12 mouse cellular contexts compared by ENCODE assay signal in genomic region chr1:129956625-129957024, GRCm38 (mm10).
DNase-seq lines count a peak whose midpoint lies in the region; ATAC-seq and TF ChIP-seq lines count a peak whose summit lies in the region.
"Had no signal": no experiment of that assay in that cellular context is flagged by ENCODE, and none has a peak within 500 bp of the region (broad histone marks: within the 10 kb centered on the region; RNA-seq: fewer than 3 reads in every experiment).

No protein-coding gene starts in this region.

- no peak for TF ChIP-seq CTCF in MEL (IDR thresholded peaks at IDR 0.05 in 2 of 3, conservative IDR thresholded peaks at IDR 0.05 in 1 of 3; ENCODE audit: control insufficient read depth in 1 of 3, insufficient read depth in 1 of 3, low read depth in 2 of 3, low read length in 3 of 3, poor library complexity in 1 of 3, severe bottlenecking in 1 of 3)
- TF ChIP-seq CTCF in cerebellum, adult 2 months (IDR thresholded peaks at IDR 0.05; ENCODE audit: borderline replicate concordance, insufficient read depth, low read depth, low read length) = no peak

- H3K36me3 ChIP-seq in MEL (ENCODE audit: control insufficient read depth in 1 of 2, insufficient read depth in 2 of 2, low read length in 2 of 2) = peaks cover 0 to 11% of the 10 kb centered on the region in 2 experiments; a peak in 2 of 4 replicates
- H3K36me3 ChIP-seq: hindbrain, embryonic 13.5 days had no signal

- TF ChIP-seq POLR2A in MEL (IDR thresholded peaks at IDR 0.05; ENCODE audit: control insufficient read depth in 1 of 2, insufficient read depth in 1 of 2, low read depth in 1 of 2, low read length in 2 of 2, poor library complexity in 1 of 2) = no peak
- no peak for TF ChIP-seq POLR2A in cerebellum, adult 2 months (IDR thresholded peaks at IDR 0.05; ENCODE audit: borderline replicate concordance, insufficient read depth, low read length)

- no peaks in the 10 kb centered on the region for H3K27me3 ChIP-seq in MEL (ENCODE audit: control insufficient read depth in 1 of 2, insufficient read depth in 2 of 2, low read length in 2 of 2)
- no peaks in the 10 kb centered on the region for H3K27me3 ChIP-seq in cerebellum, adult 2 months (ENCODE audit: control insufficient read depth, insufficient read depth, low read length)
- H3K27me3 ChIP-seq: hindbrain, embryonic 13.5 days had no signal

- TF ChIP-seq RAD21 in MEL (IDR thresholded peaks at IDR 0.05; ENCODE audit: low read depth, low read length) = no peak

- no peak overlapping the region for H3K27ac ChIP-seq in MEL (ENCODE audit: control insufficient read depth, low read depth, low read length)
- no peak overlapping the region for H3K27ac ChIP-seq in cerebellum, adult 2 months (ENCODE audit: insufficient read depth, low read length)
- H3K27ac ChIP-seq: hindbrain, embryonic 13.5 days had no signal

- TF ChIP-seq EP300 in MEL (IDR thresholded peaks at IDR 0.05; ENCODE audit: low read depth in 1 of 2, low read length in 2 of 2) = peak; percentile 47 to 72; a peak in 3 of 4 replicates

- no peaks in the 10 kb centered on the region for H3K9me3 ChIP-seq in MEL (replicated peaks; ENCODE audit: insufficient read depth, low read length)
- H3K9me3 ChIP-seq: hindbrain, embryonic 13.5 days had no signal

- peak overlapping the region; percentile 43 to 46 for H3K4me3 ChIP-seq in MEL (ENCODE audit: control insufficient read depth in 1 of 2, insufficient read depth in 1 of 2, low read depth in 2 of 2, low read length in 2 of 2)
- no peak overlapping the region for H3K4me3 ChIP-seq in cerebellum, adult 2 months (replicated peaks; ENCODE audit: insufficient read depth, low read depth, low read length)
- H3K4me3 ChIP-seq: hindbrain, embryonic 13.5 days had no signal

- peak; percentile 92 for ATAC-seq in common myeloid progenitor, adult 5-6 weeks (replicated peaks; ENCODE audit: low read depth, poor library complexity, severe bottlenecking)
- ATAC-seq in megakaryocyte-erythroid progenitor cell, adult 5-6 weeks (replicated peaks; ENCODE audit: low FRiP score, low TSS enrichment, poor library complexity, severe bottlenecking) = peak; percentile 96

- WGBS in cerebellum, adult 2 months = 74% methylated on average over 4 of the region's 4 CpGs

- DNase-seq in MEL (ENCODE audit: low read depth, low spot score) (peak; percentile 69), liver (peak; percentile 65)
- DNase-seq in cerebellum, adult 2 months = no peak
- DNase-seq in heart, postnatal 4 days = no peak
- DNase-seq in urinary bladder, adult 2 months (ENCODE audit: low spot score) = no peak
- DNase-seq: cerebellum, adult 9-11 months; kidney, adult 8-10 months; midbrain, embryonic 14.5 days; thymus, postnatal 14 days had no signal

- H3K79me2 ChIP-seq in MEL (ENCODE audit: control insufficient read depth, insufficient read depth, low read length, poor library complexity) = no peaks in the 10 kb centered on the region

- peak overlapping the region; percentile 7; the same call in 1 of the 2 replicates for H3K9ac ChIP-seq in MEL (ENCODE audit: control insufficient read depth, low read depth, low read length, poor library complexity, severe bottlenecking)
- H3K9ac ChIP-seq: hindbrain, embryonic 13.5 days had no signal

- peaks cover 5 to 10% of the 10 kb centered on the region in 2 experiments; a peak in 3 of 4 replicates for H3K4me1 ChIP-seq in MEL (ENCODE audit: control insufficient read depth in 1 of 2, insufficient read depth in 2 of 2, low read length in 2 of 2)
- no peaks in the 10 kb centered on the region for H3K4me1 ChIP-seq in cerebellum, adult 2 months (ENCODE audit: control insufficient read depth, insufficient read depth, low read length)
- H3K4me1 ChIP-seq: hindbrain, embryonic 13.5 days had no signal

TF ChIP-seq in MEL, 35 proteins besides CTCF, POLR2A, EP300 and RAD21:
- TF ChIP-seq GABPA (IDR thresholded peaks at IDR 0.05; ENCODE audit: low read depth, low read length) = no peak
- peak; percentile 56; the same call in 1 of the 2 replicates for TF ChIP-seq MXI1 (IDR thresholded peaks at IDR 0.05; ENCODE audit: low read depth, low read length)
- TF ChIP-seq MAZ (IDR thresholded peaks at IDR 0.05; ENCODE audit: low read depth, low read length) = no peak
- no peak for TF ChIP-seq E2F4 (IDR thresholded peaks at IDR 0.05; ENCODE audit: borderline replicate concordance, low read depth, low read length)
- TF ChIP-seq ZNF384 (IDR thresholded peaks at IDR 0.05; ENCODE audit: low read depth, low read length) = no peak
- TF ChIP-seq UBTF (IDR thresholded peaks at IDR 0.05; ENCODE audit: borderline replicate concordance, insufficient read depth, low read depth, low read length) = no peak
- TF ChIP-seq MAFK (IDR thresholded peaks at IDR 0.05; ENCODE audit: borderline replicate concordance, low read depth, low read length) = no peak
- no peak for TF ChIP-seq CHD2 (IDR thresholded peaks at IDR 0.05; ENCODE audit: low read length)
- TF ChIP-seq TBP (IDR thresholded peaks at IDR 0.05; ENCODE audit: low read depth, low read length) = no peak
- TF ChIP-seq NRF1 (IDR thresholded peaks at IDR 0.05; ENCODE audit: insufficient read depth, low read depth, low read length, poor library complexity, severe bottlenecking) = no peak
- TF ChIP-seq TAL1 (IDR thresholded peaks at IDR 0.05; ENCODE audit: low read length) = peak; percentile 67
- no peak for TF ChIP-seq USF2 (IDR thresholded peaks at IDR 0.05; ENCODE audit: borderline replicate concordance in 1 of 2, insufficient read depth in 1 of 2, low read depth in 1 of 2, low read length in 2 of 2)
- no peak for TF ChIP-seq ZC3H11A (IDR thresholded peaks at IDR 0.05; ENCODE audit: low read depth, low read length)
- TF ChIP-seq ZMIZ1 (IDR thresholded peaks at IDR 0.05; ENCODE audit: low read depth, low read length) = no peak
- no peak for TF ChIP-seq JUND (IDR thresholded peaks at IDR 0.05; ENCODE audit: low read depth, low read length)
- no peak for TF ChIP-seq ELF1 (IDR thresholded peaks at IDR 0.05; ENCODE audit: low read depth, low read length)
- no peak for TF ChIP-seq ZKSCAN1 (IDR thresholded peaks at IDR 0.05; ENCODE audit: low read depth, low read length)
- peak; percentile 60; the same call in 1 of the 2 replicates for TF ChIP-seq MAX (IDR thresholded peaks at IDR 0.05; ENCODE audit: low read length)
- peak; percentile 45; the same call in 1 of the 2 replicates for TF ChIP-seq SIN3A (IDR thresholded peaks at IDR 0.05; ENCODE audit: low read length)
- TF ChIP-seq MYC (IDR thresholded peaks at IDR 0.05; ENCODE audit: low read depth, low read length) = peak; percentile 63
- no peak for TF ChIP-seq BHLHE40 (IDR thresholded peaks at IDR 0.05; ENCODE audit: borderline replicate concordance, low read depth, low read length)
- peak; percentile 80 for TF ChIP-seq ETS1 (IDR thresholded peaks at IDR 0.05; ENCODE audit: low read depth, low read length)
- TF ChIP-seq MEF2A (IDR thresholded peaks at IDR 0.05; ENCODE audit: extremely low read depth, insufficient replicate concordance, low read depth, low read length, poor library complexity, severe bottlenecking) = no peak
- peak; percentile 63; the same call in 1 of the 2 replicates for TF ChIP-seq TCF12 (IDR thresholded peaks at IDR 0.05; ENCODE audit: low read depth, low read length)
- no peak for TF ChIP-seq POLR2AphosphoS5 (IDR thresholded peaks at IDR 0.05; ENCODE audit: borderline replicate concordance, low read depth, low read length)
- no peak for TF ChIP-seq NELFE (IDR thresholded peaks at IDR 0.05; ENCODE audit: low read depth, low read length)
- TF ChIP-seq GATA1 (IDR thresholded peaks at IDR 0.05; ENCODE audit: low read depth, low read length) = peak; percentile 48; the same call in 1 of the 2 replicates
- TF ChIP-seq POLR2AphosphoS2 (IDR thresholded peaks at IDR 0.05; ENCODE audit: low read length) = no peak
- no peak for TF ChIP-seq MYB (IDR thresholded peaks at IDR 0.05; ENCODE audit: low read depth, low read length)
- TF ChIP-seq USF1 (IDR thresholded peaks at IDR 0.05; ENCODE audit: low read depth, low read length) = no peak
- no peak for TF ChIP-seq HCFC1 (IDR thresholded peaks at IDR 0.05; ENCODE audit: low read depth, low read length)
- TF ChIP-seq KAT2A (conservative IDR thresholded peaks at IDR 0.05; ENCODE audit: low read depth, low read length) = no peak
- no peak for TF ChIP-seq RCOR1 (IDR thresholded peaks at IDR 0.05; ENCODE audit: low read depth, low read length)
- no peak for TF ChIP-seq SMC3 (IDR thresholded peaks at IDR 0.05; ENCODE audit: low read depth, low read length)

Comparison
In these comparisons a context has a peak if more than half of its experiments do, and no peak if none do; other contexts are left out.
1. DNase-seq: peak in MEL (single experiment) and liver (single experiment); none in cerebellum, adult 2 months (0 of 2), heart, postnatal 4 days (single experiment) and urinary bladder, adult 2 months (single experiment).